Mouse (Mus musculus) layer of hippocampus, adult 8-10 months (tissue): Measurements from ENCODE around the gene 1110065P20Rik. TPM values are rescaled to one million over a fixed set of nuclear protein-coding genes. Genes with fewer than 3 reads are reported as not detected.

Experiments used
- DNase-seq, 2 experiments: peaks; one replicate each; pipeline ENCODE4 v3.0.0; 2022; ENCODE audit warnings: low spot score in 2 of 2
- total RNA-seq, 4 experiments: library from RNA; stranded (reverse); gene quantifications; 2 replicates each; pipeline ENCODE4 v1.2.4; 2022

The 1110065P20Rik gene
- total RNA-seq, 4 experiments from 2014 or later, result 75.8 to 80.7 (median 78.8) TPM

- no peak for DNase-seq
Measured at GRCm38 (mm10) chr4:124843493-124843892, 7.5 kb downstream of the 1110065P20Rik start.

- no peak for DNase-seq
Measured at GRCm38 (mm10) chr4:124840998-124841397, 10.0 kb downstream of the 1110065P20Rik start.

GRCm38 (mm10) chr4:124838035-124838700, 12.8 kb downstream of the 1110065P20Rik start:
- DNase-seq, result no peak

DNA sequence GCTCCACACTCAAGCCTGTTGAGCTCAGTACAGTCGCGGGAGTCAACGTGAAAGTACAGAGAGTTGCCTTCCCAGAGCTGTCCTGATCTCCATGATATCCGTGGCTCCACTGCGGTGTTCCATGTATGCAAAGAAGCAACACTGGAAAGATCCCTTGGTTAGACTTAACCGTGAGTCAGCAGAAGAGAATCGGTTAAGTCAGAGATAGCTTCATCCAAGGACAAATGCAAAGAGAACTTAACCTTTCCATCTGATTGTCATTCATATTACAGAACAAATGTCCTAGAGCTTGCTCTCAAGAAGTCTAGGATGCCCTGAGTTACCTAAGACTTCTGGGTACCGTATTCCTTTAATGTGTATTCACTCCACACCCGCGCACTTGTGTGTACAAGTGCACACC, 18.2 kb downstream of the 1110065P20Rik start:
- no peak for DNase-seq

DNA sequence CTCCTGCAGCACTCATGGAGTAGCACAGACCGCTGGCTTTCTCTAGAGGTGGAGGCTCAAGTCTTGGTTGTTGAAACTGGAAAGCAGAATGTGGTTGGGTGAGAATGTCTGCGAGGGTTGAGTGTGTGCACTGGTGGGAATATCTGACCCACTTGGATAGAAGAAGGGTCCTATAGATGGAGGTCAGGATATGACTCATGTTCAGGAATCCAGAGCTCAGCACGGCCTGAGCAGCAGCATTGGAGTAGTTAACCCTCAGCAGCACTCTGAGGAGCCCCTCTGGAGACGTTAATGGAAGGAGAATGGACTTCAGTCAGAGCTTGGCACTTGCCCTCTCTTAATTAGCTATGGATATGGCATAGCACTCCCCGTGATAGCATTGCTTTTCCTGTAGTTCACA, 21.3 kb downstream of the 1110065P20Rik start:
- DNase-seq, result no peak

DNA sequence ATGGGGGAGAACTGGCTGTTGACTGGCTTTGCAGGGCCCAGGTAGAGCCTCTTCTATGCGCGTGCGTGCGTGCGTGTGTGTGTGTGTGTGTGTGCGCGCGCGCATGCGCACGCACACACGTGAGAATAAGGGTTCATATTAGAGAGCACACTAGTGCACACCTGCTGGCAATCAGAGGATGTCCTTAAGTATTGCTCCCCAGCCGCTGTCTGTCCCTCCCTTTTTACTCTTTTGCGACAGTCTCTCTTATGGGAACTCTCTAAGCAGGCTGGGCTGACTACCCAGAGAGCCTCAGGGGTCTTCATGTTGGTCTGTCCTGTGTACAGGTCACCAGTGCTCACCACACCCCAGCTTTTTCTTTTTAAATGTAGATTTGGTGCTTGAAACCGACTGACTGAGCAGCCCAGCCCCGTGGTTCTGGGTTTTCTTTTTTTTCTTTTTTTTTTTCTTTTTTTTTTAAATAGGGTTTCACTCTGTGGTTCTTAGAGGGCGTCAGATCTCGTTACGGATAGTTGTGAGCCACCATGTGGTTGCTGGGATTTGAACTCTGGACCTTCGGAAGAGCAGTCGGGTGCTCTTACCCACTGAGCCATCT, 25.5 kb downstream of the 1110065P20Rik start:
- no peak for DNase-seq

DNA sequence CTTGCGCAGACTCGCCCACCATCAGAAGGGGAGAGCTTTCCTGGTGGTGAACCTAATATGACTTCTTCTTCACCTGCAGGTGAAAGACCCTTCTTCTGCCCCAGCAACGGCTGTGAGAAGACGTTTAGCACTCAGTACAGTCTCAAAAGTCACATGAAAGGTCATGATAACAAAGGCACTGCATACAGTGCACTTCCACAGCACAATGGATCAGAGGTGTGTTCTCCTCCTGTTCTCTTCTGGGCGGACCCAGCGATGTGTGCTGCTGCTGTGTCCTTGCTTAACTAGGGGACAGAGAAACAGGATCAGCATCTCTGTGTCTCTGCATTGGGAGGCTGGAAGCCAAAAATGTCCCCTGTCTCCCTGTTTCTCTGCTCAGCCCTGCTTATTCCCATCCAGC, 26.0 kb downstream of the 1110065P20Rik start:
- no peak for DNase-seq

GRCm38 (mm10) chr4:124818832-124819231, 32.2 kb downstream of the 1110065P20Rik start:
- no peak for DNase-seq

- DNase-seq, result no peak
Measured at GRCm38 (mm10) chr4:124817803-124818202, 33.2 kb downstream of the 1110065P20Rik start.

- no peak for DNase-seq
Measured at GRCm38 (mm10) chr4:124815901-124816300, 35.1 kb downstream of the 1110065P20Rik start.

DNA sequence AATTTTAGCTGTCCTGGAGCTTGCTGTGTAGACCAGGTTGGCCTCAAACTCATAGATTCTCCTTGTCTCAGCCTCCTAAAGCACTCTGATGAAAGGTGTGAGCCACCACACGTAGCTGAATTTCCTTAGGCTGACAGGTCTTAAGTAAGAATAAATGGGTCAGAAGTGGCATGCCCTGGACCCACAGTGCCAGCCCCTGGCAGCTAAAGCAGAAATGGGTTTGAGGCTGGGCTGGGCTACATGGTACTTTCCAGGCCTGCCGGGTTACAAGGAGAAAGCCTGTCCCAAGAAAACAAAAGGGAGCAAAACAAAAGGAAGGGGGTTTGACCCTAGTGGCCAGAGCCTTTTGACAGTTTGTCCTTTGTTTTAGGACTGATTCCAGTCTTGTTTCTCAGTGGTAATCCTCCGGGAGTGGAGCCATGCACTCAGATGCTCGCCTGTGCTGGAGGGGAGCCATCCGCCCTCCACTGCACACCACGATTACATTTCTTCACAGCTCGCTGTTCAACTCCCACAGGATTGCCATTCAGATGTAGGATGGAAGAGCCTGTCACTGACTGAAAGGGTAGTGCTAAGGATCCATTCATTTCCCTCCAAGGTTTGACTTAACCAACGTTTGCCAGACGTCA, 39.5 kb downstream of the 1110065P20Rik start:
- DNase-seq, result peak; percentile 54 to 68

DNA sequence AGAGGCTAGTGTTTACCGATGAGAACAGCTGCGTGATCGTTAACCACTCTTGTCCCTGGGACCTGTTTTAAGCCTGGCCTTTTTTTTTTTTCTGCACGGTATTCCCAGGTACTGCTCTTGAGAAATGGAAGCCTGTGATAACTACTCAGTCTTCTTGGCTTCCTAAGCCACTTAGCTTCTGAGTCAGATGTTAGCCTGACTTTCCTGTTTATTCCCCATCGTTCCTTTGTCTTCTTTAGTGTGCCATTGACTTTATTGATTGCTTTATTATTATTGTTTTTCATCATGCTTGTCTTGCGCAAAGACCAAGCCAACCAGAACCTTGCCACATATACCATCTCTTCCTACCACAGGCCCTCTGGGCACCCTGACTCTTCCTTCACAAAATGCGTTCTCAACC, 40.9 kb downstream of the 1110065P20Rik start:
- DNase-seq, result no peak

GRCm38 (mm10) chr4:124809136-124809883, 41.7 kb downstream of the 1110065P20Rik start:
- DNase-seq, result no peak

DNA sequence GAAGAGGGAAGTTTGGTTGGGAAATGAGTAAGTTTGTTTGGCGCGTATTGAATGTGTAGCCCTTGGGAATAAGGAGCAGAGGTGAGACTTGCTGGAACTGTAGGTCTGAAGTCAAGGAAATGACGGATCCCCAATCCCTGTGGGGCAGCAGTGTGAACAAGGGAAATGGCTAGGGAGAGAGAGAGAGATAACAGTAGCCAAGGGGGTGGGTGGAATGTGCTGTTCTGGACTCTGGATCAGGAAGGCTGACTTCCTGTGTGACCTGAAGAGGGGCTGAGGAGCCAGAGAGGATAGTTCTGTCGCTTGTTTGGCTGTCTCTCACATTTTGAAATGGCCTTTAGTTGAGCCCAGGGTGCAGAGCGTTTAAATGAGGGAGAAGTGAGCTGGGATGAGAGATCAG, 42.5 kb downstream of the 1110065P20Rik start:
- DNase-seq, result no peak

DNA sequence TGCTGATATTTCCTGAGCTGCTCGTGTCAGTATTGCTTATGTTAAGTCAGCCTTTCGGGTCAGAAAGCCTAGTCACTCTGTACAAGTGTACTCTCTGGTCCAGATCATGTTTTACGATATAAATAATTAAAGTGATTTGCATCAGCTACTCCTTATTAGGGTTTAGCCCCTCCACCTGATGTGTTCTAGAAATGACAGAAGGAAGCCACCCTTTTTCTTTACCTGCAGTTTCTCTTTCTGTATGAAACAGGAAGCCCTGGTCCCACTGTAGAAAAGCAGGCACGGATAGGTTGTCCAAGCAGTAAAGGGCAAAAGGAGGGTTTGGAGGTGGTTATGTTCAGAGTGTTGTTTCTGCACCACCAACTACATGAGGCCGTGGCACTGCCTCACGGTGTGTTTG, 47.6 kb downstream of the 1110065P20Rik start:
- no peak for DNase-seq

- peak; percentile 93 to 94 for DNase-seq
Measured at GRCm38 (mm10) chr4:124802309-124803260, 48.4 kb downstream of the 1110065P20Rik start.

DNA sequence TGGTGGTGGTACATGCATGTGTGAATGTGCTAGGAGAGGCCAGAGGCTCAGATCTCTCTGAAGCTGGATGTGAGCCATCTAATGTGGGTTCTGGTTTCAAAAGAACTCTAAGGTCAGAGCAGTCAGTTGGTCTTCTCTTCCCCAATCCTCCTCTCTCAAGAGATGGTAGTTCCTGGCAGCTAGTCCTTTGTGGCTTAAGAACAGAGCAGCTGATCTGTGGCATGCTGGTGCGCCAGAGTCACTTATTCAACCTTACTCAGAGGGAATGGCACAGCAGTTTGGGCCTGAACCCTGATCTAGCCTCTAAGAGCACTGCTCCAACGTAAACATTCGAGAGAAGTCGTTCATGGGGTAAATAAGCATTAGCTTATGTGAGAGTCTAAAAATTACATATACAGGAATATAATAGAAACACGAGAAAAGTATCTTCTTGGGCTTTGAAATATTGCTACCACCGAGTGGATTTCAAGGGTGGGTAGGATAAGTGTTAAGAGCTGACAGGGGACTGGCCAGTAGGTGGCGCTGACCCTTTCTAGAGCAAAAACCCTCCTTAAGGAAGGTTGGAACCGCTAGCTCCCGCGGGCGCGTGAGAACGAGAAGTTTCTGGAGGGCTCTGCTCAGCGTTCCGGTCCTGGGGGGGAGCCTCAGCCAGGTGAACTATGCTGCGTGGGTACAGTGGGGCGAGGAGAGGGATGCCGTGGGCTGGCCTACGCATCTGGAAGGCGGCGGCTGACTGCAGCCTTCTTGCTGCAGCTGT, 49.3 kb downstream of the 1110065P20Rik start, which contains the start of gene Mtf1:
TSS of gene Mtf1 (plus strand) at position 553 of the 757 bp plus-strand sequence.
- DNase-seq, result peak; percentile 78 to 89
